Mouse (Mus musculus) cerebellum, adult 9-10 months (tissue): ENCODE results near the gene Ociad1.

Experiments
- DNase-seq: peaks from one replicate; pipeline ENCODE4 v3.0.0; 2022

Ociad1 gene

DNA sequence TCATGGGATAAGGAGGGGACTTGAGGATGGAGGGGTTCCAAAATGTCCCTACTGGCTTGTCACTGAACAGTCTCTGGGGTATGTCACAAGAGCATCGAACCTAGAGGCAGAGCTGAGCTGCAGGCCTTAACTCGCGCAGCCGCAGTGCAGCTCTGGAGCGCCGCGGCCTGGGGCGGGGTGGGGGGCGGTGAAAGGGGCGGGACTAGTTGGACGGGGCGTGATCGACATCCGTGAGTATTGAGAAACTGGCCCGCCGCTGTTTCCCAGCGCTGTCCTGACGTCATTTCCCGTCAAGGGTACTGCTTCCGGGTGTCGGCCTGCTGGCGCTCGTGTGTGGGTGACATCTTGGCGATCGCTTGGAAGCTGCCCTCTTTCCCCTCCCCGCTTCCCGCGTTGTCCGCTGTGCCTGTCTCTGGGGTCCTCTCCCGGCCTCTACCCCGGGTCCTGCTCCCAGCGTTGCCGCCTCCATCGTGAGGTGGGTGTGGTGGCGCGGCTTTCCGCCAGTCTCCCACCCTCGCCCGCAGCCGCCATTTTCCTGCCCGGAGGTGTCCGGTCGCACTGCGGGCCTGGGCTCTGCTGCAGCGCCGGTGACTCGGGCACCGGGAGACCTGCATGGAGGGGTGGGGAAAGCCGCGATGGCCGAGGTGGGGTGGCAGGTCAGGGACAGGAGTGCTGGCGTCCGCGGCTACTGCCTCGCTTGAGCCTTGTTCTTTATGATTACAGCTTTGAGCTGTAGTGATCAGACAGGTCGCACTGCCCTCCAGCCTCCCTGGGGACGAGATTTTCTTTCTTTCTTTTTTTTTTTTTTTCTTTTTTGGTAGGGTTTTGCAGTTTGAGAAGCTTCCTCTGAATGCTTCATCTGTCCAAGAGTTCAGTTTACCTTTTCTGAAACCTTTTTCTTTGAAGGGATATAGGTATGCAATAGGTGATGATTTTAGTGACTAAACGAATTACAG, at the start of gene Ociad1:
Gene Ociad1, plus strand, starts transcription at position 283 of the 956 bp plus-strand sequence.
- peak; percentile 96 for DNase-seq

DNA sequence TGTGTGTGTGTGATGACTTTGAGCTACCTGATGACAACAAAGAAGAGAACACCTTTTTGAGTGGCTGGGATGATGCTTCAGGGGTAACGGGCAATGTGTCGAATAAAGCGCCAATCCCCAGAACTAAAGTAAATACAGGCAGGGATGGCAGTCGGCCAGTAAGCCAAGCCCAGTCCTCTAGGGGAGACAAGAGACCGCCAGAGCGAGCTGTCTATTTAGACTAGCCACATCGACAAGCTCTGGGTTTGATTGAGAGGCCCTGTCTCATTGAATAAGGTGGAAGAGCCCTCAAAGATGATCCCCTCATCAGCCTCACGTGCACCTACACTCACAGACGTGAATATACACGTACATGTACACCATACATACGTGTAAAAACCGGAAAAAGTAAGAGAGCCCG, 48.2 kb upstream of the Ociad1 start:
- DNase-seq, result no peak

DNA sequence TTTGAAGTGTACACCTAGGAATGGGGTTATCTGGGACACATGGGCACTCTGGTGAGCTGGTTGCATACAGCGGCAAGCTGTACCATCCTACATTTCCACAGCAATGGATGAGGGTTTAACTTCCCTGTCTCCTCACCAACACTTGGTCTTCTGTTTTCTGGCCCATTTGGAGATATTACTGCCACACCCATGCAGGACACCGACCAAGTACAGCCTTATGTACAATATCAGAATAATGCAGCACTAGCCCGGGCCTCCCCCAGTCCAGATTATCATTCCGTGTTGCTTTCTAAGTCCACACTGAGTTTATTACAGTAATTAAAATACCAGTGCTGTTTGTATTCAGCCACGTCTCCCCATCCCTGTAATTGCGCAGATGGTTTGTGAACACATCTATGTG, 46.2 kb upstream of the Ociad1 start:
- DNase-seq, result no peak

DNA sequence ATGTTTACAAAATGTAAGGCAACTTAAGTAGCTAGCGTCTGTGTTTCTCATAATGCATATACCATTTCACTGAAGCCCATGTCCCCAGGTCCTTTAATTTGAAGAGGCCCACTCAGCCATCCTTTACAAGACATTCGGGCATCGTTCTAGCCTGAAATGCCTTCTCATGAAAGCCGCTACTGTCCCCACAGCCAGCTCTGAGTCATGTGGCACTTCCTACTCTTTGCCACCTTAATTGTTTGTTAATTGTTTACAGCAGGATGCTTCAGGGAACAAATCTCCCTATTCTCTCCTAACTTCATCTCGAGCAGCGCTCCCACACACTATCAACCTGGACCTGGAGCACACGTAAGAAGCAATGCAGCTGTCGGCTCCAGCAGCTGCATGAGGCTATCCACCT, 44.4 kb upstream of the Ociad1 start:
- DNase-seq, result no peak

DNA sequence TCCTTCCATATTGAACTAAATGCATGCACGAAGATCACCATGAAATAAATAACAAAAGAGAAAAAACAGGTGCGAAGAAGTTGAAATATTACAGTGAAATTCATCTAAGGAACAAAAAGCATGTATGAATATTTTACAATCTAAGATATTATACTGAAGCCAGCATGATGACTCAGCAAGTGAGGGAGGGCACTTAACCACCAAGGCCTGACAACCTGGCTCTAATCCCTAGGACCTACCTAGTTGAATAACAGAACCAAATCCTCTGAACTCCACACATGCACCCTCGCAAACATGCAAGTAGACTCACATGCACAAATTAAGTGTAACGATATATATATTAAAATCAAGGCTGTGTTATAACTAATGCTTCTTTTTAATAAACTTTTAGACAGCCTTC, 43.2 kb upstream of the Ociad1 start:
- DNase-seq, result no peak

DNA sequence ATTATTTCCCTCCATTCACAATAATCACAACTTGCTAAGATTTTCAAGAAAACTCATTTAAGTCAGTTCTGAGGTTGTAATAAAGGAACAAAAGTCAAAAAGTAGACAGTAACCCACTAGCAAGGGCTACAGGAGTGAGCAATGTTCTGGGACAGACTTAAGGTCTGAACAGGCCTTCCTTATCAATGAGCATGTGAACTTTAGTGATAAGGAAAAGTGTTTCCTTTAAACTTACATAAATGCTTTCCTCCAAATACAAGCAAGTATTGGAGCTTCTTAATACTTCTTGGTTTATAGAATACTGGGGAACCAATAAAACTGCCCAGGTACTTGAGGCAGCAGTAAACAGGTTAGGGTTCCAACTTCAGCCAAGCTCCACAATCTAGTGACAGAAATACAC, 39.8 kb upstream of the Ociad1 start:
- DNase-seq, result no peak

DNA sequence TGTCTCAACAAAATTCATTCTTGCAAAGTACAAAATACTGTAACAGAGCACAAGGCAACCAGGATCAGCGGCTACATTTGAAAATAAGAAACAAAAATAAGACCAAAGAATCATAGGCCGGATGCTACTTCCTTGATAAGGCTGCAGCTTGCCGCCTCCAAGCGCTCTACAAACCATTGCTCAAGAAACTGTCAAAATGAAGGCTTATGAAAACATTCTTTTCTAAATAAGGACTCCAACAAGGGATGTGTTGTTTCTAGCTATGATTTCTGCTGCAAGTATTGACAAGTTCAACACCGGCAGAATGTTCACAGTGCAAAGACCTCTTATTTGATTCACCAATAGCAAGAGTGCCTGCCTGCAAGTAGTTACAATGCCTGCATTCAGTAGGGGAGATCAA, 37.9 kb upstream of the Ociad1 start:
- DNase-seq, result peak; percentile 20

DNA sequence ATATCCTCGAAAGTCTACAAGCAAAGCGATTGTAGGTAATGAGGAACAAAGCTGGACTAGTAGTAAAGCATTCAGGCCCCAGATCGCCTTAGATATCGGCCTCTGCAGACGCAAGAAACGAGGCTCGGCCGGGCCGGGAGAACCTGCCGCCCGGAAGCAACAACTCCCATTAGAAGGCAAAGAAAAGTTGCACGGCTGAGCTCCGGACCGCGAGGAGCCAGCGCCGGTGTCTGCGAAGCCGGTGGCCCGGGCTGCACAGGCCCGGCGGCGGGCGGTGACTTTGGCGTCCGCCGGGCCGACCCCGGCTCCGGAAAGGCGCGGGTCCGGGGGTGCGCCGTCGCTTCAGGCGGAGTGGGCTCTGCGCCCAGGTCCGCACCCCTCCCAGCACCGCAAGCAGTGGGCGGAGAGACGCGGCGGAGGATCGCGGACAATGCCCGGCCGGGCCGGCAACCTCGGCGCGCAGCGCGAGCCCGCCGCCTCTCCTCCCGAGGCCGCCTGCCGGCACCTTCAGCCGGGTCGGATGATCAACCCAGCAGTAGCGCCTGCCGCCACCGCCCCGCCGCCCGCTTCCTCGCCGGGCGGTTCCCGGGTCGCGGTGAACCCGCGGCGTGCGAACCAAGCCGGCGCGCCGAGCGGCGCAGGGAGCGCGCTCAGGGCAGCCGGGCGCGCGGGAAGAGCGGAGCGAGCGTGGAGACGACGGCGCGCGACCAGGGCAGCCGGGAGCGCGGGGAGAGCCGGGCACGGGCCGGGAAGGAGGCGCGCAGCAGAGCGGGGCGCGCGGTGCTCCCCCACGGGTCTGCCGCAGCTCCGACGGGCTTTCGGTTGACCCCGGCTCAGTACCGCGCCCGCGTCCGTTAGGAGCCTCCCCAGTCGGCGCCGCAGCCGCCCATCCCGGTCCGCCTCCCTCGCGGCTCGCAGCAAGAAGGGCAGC, 37.0 kb upstream of the Ociad1 start:
- DNase-seq, result peak; percentile 52

DNA sequence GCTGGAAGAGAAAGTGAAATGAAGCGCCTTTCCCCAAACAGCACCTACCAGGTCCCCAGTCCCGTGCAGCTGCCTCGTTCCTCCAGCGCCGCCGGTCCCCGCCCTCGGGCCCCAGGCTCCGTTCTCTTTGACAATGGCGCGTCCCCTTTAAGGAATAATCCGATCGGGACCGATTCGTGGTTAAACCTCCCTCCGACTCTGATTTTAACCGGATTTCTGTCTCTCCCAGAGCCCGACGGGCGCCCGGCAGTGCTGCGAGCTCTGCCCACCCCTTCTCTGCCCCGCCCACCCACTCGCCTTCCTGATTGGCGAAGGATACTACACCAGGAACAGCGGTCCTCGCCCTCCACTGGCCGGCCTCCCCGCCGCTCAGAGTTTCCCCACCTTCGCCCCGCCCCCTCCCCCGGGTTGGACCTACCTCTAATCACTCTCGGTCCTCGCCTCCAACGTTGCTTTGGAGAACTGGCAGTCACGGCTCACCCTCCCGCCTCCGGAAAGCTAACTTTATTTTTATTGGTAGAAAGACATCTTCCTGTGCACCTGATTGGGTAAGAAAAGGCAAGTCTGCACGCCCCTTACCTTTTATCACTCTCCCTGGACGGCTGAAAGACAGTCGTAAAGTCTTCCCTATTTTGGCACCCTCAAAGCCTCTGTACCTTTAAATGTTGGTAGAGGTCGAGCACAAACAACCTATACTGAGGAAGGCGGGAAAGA, 36.1 kb upstream of the Ociad1 start, which contains the start of gene Fryl:
Gene Fryl, minus strand, starts transcription at position 268 of the 714 bp plus-strand sequence.
- peak; percentile 98 for DNase-seq

DNA sequence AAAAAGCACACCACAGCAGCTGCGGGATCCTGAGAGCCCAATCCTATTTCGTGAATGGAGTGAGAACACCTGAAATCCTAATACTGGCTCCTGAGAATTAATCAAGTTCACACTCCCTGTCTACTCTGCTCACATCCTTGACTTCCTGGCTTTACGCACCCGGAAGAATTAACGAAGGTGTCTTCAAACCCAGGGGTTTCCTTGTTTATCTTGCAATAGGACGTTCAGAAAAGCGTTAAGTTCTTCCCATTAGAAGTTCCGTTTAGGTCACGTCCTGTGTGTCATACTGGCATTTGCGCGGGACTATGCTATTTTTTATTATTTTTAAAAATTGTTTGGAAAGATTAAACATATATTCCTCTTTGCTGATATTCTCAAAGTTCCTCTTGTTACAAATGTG, 35.5 kb upstream of the Ociad1 start:
- DNase-seq, result no peak

DNA sequence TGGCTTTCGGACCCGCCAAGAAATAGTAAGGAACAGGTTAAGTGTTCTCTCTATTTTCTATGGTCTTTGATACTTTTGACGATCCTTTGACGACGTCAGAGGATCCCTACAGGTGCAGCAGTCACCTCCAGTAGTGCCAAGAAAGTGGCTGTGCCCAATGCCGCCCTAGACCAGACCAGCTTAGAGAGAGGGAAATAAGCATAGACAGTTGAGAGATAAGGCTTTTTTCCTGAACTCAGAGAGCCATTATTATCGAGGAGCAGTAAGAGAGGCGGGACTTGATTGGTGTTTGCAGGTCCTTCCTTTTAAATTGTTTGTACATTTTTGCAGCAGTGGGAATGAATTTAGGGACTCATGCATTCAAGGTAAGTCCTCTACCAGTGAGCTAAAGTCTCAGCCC, 34.9 kb upstream of the Ociad1 start:
- DNase-seq, result peak; percentile 19

DNA sequence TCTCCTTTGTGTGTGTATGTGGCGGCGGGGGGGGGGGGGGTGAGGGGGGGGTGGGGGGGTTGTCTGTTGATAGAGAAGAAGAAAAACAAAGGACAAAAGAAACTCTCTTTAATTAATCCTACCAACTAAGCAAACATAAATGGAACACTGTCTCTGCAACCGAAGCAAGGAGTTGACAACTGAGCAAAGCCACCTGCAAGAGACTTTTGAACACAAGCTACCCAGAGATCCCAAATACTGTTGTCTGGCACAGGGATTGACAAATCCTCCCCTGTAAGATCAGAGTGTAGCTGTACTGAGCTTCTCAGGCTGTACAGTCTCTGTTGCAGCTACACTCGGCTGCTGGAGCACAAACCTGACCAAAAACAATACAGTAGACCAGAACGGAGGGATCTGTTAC, 28.5 kb upstream of the Ociad1 start:
- DNase-seq, result no peak

DNA sequence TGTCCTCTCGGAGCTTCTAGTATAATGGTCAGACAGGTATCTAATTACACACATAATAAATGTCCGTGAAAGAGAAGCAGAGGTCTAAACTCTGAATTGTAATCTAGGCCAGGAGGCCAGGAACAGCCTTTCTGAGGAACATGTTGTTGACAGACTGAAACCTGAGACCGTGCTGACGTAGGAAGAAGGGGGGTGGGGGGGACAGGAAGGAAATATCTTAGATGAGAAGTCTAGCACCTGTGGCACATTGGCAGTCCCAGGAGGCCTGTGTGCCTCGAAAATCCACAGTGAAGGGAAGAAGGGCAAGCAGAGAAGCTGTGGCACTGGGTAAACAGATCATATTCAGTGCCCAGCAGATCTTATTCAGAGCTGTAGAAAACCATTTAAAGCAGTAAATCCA, 27.1 kb upstream of the Ociad1 start:
- DNase-seq, result no peak

DNA sequence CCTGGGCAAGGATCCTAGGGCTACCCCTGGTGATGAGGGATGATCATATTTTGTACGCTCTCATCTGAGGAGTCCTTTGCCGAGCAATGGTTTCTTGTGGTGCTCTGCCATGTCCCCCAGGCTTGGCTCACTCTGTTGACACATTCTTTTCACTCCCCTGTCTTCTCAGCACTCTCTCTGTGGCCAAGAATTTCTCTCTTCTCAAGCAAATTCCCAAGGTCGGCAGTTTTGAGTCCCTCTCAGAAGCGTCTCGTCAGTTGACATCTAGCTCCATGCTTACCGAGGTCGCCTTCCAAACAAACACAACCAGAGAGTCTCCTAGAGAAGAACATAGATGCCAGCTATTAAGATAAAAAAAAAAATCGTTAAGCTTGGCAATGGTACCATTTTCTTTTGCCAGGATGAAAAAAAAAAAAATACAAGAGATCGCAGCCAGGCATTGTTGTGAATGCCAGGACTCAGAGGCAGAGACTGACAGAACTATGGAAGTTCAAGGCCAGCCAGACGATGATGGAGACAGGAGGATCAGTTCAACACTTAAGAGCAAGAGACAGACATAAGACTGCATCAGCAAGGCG, 23.9 kb upstream of the Ociad1 start:
- no peak for DNase-seq

DNA sequence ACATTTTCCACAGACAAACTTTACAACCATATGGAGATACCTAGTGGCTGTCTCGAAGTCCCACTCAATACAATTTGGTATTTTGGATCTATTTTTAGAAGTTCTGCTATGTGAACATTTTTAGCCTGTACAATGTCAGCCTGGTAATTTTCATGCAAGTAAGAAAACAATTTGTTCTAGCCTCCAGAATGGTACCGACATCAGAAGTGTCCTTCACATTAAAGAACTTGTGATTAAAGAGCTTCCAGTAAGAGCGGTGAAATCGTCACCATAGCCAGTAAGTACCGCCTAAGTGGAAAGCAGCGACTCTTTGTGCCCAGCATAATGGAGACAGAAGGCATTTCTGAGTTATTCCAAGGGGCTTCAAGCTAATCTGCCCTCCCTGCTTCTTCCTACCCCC, 22.0 kb upstream of the Ociad1 start:
- DNase-seq, result no peak

DNA sequence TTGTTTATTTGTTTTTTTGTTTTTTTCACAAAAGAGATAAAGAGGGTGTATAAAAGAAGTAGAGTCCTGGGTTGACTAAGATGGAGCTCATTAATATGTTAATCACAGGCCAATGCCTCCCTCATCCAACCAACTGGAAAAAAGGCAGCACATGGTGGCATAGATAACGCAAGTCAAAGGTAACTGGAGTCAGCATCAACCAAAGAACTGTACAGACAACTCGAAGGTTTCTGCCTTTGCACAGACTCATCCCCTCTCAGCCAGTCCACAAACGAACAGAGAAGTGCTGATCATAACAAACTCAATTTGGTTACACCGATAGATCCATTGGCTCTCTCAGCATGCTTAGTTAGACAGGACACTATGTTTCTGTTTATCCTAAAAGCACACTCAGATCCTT, 19.4 kb upstream of the Ociad1 start:
- no peak for DNase-seq

DNA sequence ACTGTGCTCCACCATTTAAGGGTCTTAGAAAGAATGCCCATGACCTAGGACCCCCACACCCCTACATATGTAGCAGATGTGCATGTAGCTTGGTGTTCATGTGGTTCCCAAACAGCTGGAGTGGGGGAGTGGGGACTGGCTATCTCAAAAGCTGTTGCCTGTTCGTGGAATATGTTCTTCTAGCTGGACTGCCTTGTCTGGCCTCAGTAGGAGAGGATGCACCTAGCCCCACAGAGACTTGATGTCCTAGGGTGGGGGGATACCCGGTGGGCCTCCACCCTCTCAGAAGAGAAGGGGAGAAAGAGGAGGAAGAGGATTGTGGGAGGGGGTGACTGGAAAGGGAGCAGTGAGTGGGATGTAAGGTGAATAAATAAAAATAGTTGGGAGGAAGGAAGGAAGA, 17.6 kb upstream of the Ociad1 start:
- no peak for DNase-seq

DNA sequence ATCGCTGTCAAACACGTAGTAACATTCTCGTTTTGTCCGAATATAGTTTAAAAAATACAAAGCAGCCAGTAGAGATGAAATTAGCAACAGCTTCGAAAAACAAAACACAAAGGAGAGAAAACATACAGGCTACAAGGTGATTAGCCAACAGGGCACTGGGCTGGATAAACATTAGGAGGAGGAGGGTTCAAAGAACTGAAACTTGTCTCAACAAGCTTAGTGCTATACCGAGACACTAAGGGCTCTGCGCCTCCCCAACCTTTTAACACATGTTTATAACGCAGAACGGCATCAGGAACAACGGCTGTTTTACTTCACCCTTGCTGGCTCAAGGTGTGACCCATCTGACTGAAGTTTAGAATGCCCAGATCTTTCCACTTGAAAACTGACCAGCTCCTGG, 13.4 kb upstream of the Ociad1 start:
- DNase-seq, result no peak

DNA sequence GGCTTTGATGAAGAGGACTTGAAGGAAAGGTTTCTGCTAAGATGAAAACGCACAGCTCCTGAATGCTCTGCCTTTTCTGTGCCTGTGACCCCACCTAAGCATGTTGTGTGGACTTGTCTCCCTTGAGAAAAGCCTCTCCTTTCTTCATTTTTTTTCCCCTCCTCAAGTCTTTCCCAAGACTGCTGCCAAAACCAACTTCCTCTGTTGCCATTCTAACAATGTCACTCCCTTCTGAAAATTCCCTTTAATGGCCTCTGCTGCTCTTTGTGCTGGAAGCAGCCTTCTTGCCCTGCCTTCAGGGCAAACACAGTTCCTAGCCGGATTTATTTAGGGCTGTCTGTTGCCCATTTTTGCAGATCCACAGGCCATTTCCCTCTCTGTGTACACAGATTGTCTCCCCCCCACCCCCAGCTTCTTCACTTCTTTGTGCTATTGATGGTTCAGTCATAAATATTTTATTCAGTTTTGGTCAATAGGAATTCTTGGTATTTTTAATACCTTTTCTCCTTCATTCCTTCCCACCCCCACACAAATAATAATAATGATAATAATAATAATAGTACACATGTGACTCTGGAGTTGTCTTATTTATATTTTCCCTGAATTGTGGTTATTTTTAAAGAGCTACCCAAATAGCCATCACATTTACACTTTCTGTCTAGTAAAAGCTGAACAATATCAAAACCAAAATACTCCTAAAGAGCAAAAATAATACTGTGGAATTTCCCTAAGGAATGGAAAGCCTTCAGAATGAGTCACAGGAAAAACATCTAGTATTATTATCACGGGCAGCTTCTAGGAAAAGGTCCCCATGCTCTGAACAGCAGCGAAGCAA, 12.6 kb upstream of the Ociad1 start:
- DNase-seq, result no peak

DNA sequence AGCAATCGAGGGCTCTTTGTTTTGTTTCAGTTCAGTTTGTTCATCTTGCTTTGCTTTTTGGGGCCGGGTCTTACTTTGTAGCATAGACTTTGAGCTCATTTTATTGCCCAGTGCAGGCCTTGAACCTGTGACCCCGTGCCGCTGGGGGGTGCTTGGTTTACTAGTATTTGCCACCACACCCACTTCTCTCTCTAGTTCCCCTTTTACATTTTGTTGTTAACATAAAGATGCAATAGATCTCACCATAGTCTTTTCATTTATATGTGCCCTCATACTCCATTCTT, 12.1 kb upstream of the Ociad1 start:
- no peak for DNase-seq

DNA sequence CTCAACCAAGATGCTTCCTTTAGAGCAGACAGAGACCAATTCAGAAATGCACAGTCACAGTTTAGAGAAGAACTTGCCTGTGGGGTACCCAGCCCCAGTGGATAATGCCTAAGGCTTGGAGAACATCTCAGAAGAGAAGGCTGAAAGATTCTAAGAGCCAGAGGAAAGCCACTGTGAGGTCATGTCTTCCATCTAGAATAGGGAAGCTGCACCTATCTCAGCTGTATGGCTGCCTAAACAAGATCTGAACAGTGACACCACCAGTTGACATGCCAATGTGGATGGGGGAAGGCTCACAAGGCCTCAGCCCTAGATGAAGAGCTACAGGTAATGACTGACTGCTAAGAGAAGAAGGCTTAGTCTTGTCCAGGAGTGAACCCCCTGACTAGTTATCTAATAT, 8.5 kb upstream of the Ociad1 start:
- DNase-seq, result no peak

DNA sequence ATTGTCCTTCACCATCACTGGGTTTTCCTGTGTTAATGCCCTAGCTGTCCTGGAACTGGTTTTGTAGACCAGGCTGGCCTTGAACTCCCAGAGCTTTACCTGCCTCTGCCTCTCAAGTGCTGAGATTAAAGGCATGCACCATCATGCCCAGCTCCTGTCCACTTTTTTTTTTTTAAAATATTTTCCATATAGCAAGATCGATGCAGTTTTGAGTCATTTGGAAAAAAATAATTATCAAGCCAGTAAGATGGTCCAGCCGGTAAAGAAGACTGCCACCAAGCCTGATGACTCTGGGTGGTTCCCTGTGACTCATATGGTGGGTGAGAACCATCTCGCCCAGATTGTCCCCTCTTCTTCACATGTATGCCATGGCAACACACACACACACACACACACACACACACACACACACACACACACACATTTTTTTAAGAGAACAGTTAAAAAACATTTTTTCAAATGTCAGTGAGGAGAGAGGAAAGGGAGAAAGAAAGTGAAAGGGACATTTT, 7.1 kb upstream of the Ociad1 start:
- no peak for DNase-seq
